ENCODE assay signal across 8 mouse cellular contexts in genomic region chr8:92771856-92772650, GRCm38 (mm10). TPM values are rescaled to one million over a fixed set of nuclear protein-coding genes. Genes with fewer than 3 reads are reported as not detected.
DNase-seq lines count a peak whose midpoint lies in the region; ATAC-seq and TF ChIP-seq lines count a peak whose summit lies in the region.

No protein-coding gene starts in this region.

- H3K27ac ChIP-seq in intestine, postnatal 0 days (ENCODE audit: low read depth, low read length): no peak overlapping the region

- no peak for TF ChIP-seq CTCF in lung, adult 2 months (IDR thresholded peaks at IDR 0.05; ENCODE audit: insufficient read depth, low read length)
- TF ChIP-seq CTCF in intestine, postnatal 0 days (IDR thresholded peaks at IDR 0.05; ENCODE audit: low read depth): no peak

- 0 out of 2 replicates have a peak overlapping the region, but pooled peaks have one; percentile 24 for H3K4me2 ChIP-seq in intestine, postnatal 0 days (replicated peaks; ENCODE audit: low read depth)

- no peak for TF ChIP-seq POLR2A in lung, adult 2 months (IDR thresholded peaks at IDR 0.05; ENCODE audit: borderline replicate concordance, extremely low read depth, low read depth, low read length)

- no peaks in the 10 kb centered on the region for H3K36me3 ChIP-seq in intestine, postnatal 0 days (ENCODE audit: control insufficient read depth, insufficient read depth)

- no peak overlapping the region for H3K9ac ChIP-seq in intestine, postnatal 0 days (ENCODE audit: low read depth, low read length)

- ATAC-seq in CD4-positive, CD25-positive, alpha-beta regulatory T cell, adult 4 months: no peak
- ATAC-seq in intestine, postnatal 0 days: no peak

- DNase-seq in CD4-positive, CD25-positive, alpha-beta regulatory T cell, adult 2 months (ENCODE audit: low read depth, low spot score): peak; percentile 6
- DNase-seq in lung, adult 2 months: peak; percentile 18
- DNase-seq in lung, postnatal 25 days (ENCODE audit: low spot score): no peak
- peak; percentile 16 for DNase-seq in thymus, postnatal 25 days
- no peak for DNase-seq in ovary, postnatal 10 days (ENCODE audit: low spot score)
- DNase-seq in layer of hippocampus, adult 8-10 months (ENCODE audit: low spot score in 2 of 2): no peak

- no peaks in the 10 kb centered on the region for H3K4me1 ChIP-seq in lung, adult 2 months (ENCODE audit: control insufficient read depth, insufficient read depth, low read length)
- no peaks in the 10 kb centered on the region for H3K4me1 ChIP-seq in intestine, postnatal 0 days (replicated peaks; ENCODE audit: control insufficient read depth, insufficient read depth, low read length)

- WGBS in lung, adult 2 months: 52% methylated on average over 14 of the region's 14 CpGs
- WGBS in intestine, postnatal 0 days: 57% methylated on average over 14 of the region's 14 CpGs

- no peaks in the 10 kb centered on the region for H3K27me3 ChIP-seq in intestine, postnatal 0 days (replicated peaks; ENCODE audit: control insufficient read depth, insufficient read depth, low read length)

- H3K4me3 ChIP-seq in lung, adult 2 months (replicated peaks; ENCODE audit: extremely low read depth, low read depth, low read length): peak overlapping the region; percentile 51
- H3K4me3 ChIP-seq in intestine, postnatal 0 days (ENCODE audit: low read depth, low read length): no peak overlapping the region

- H3K9me3 ChIP-seq in intestine, postnatal 0 days (ENCODE audit: control insufficient read depth): no peaks in the 10 kb centered on the region

RNA-seq across cellular contexts. Expression of gene Mmp2, which starts 55.0 kb away (rescaled TPM):
- not detected for polyA plus RNA-seq in CD4-positive, CD25-positive, alpha-beta regulatory T cell, adult 4 months (2017; shearing (Covaris generic))
- polyA plus RNA-seq in lung, adult 2 months (2012; rRNA removed): 114 and 115 TPM in 2 replicates
- polyA plus RNA-seq in intestine, postnatal 0 days (2015; fragmentation: Nextera tagmentation; extraction: Ambion mirVana): 59.0 and 60.0 TPM in 2 replicates
- total RNA-seq in layer of hippocampus, adult 8-10 months (2022): 1 to 10 TPM; 2.0 to 4.5 (median 2.4) TPM

Comparison
In these comparisons a context has a peak if more than half of its experiments do, and no peak if none do; other contexts are left out.
1. DNase-seq: peak in CD4-positive, CD25-positive, alpha-beta regulatory T cell, adult 2 months (single experiment), lung, adult 2 months (single experiment) and thymus, postnatal 25 days (single experiment); none in lung, postnatal 25 days (single experiment), ovary, postnatal 10 days (single experiment) and layer of hippocampus, adult 8-10 months (0 of 2).
2. RNA of gene Mmp2, which starts 55.0 kb away (polyA plus RNA-seq): 114 to 115 TPM in lung, adult 2 months and 59.0 to 60.0 TPM in intestine, postnatal 0 days; not detected in CD4-positive, CD25-positive, alpha-beta regulatory T cell, adult 4 months; every median in the first group is over 10 times any median in the second.